Mouse (Mus musculus) right cerebral cortex, postnatal 25 days (tissue): ENCODE measurements at regions not wholly inside any gene's neighbourhood (a gene's known extent, or its start where the extent isn't known, plus 50 kb on each side); places are given as distances from the start of the nearest gene placed in this dataset.
"Not testable (repeated sequence)": the region's sequence is repeated elsewhere in the genome, so short reads cannot be mapped to it uniquely, and the experiment has no call there.

Experiments
- DNase-seq: peaks from one replicate; pipeline ENCODE4 v3.0.0; 2022

- DNase-seq, result no peak
Measured at GRCm38 (mm10) chr2:166516261-166516660, 197.4 kb downstream of the Prex1 start.

- no peak for DNase-seq
Measured at GRCm38 (mm10) chr2:166514664-166515063, 199.0 kb downstream of the Prex1 start.

- DNase-seq, result no peak
Measured at GRCm38 (mm10) chr2:166512488-166512887, 201.1 kb downstream of the Prex1 start.

GRCm38 (mm10) chr2:166511477-166511876, 202.2 kb downstream of the Prex1 start:
- DNase-seq, result not testable (repeated sequence)

- no peak for DNase-seq
Measured at GRCm38 (mm10) chr2:166510776-166511175, 202.9 kb downstream of the Prex1 start.

GRCm38 (mm10) chr2:166509591-166509990, 204.0 kb downstream of the Prex1 start:
- no peak for DNase-seq

- DNase-seq, result no peak
Measured at GRCm38 (mm10) chr2:166508656-166509420, 204.8 kb downstream of the Prex1 start.

GRCm38 (mm10) chr2:166505309-166505708, 208.3 kb downstream of the Prex1 start:
- DNase-seq, result no peak

GRCm38 (mm10) chr2:166503666-166504065, 210.0 kb downstream of the Prex1 start:
- DNase-seq, result no peak

GRCm38 (mm10) chr2:166492895-166493294, 220.7 kb downstream of the Prex1 start:
- no peak for DNase-seq

- no peak for DNase-seq
Measured at GRCm38 (mm10) chr2:166492421-166492820, 221.2 kb downstream of the Prex1 start.

- DNase-seq, result no peak
Measured at GRCm38 (mm10) chr2:166491861-166492260, 221.8 kb downstream of the Prex1 start.

GRCm38 (mm10) chr2:166489041-166489872, 224.4 kb downstream of the Prex1 start:
- DNase-seq, result no peak

- DNase-seq, result peak; percentile 19
Measured at GRCm38 (mm10) chr2:166487688-166488087, 225.9 kb downstream of the Prex1 start.

GRCm38 (mm10) chr2:166485788-166486187, 227.8 kb downstream of the Prex1 start:
- no peak for DNase-seq

- no peak for DNase-seq
Measured at GRCm38 (mm10) chr2:166485361-166485760, 228.3 kb downstream of the Prex1 start.

GRCm38 (mm10) chr2:166483617-166484319, 229.9 kb downstream of the Prex1 start:
- DNase-seq, result no peak

GRCm38 (mm10) chr2:166482720-166483616, 230.7 kb downstream of the Prex1 start:
- peak; percentile 42 for DNase-seq

- no peak for DNase-seq
Measured at GRCm38 (mm10) chr2:166481774-166482173, 231.9 kb downstream of the Prex1 start.

GRCm38 (mm10) chr2:166481362-166481761, 232.3 kb downstream of the Prex1 start:
- no peak for DNase-seq

- no peak for DNase-seq
Measured at GRCm38 (mm10) chr2:166480883-166481282, 232.7 kb downstream of the Prex1 start.

GRCm38 (mm10) chr2:166476953-166477352, 236.7 kb downstream of the Prex1 start:
- no peak for DNase-seq
